ENCODE assay signal across 8 mouse cellular contexts in the genomic region with DNA sequence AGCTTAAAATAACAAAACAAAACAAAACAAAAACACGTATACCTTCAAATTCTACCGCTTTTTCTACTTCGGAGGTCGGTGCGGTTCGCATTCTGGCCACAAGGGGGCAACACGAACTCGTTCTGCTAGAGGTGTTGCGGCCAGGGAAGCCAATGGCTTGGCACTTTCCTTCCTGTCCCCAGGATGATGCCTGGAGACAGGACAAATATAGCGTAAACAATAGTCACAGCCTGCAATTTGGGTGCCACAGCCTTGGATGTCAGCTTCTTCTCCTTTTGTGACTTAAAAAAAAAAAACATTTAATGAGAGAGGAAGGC. TPM values are rescaled to one million over a fixed set of nuclear protein-coding genes. Genes with fewer than 3 reads are reported as not detected.
DNase-seq lines count a peak whose midpoint lies in the region; ATAC-seq and TF ChIP-seq lines count a peak whose summit lies in the region.

No protein-coding gene starts in this region.

- peak overlapping the region; percentile 28 for H3K4me3 ChIP-seq in hindbrain, embryonic 13.5 days
- H3K4me3 ChIP-seq in lung, postnatal 0 days (ENCODE audit: low read depth, low read length): peak overlapping the region; percentile 12; the same call in 1 of the 2 replicates

- H3K36me3 ChIP-seq in hindbrain, embryonic 13.5 days: no peaks in the 10 kb centered on the region
- no peaks in the 10 kb centered on the region for H3K36me3 ChIP-seq in lung, postnatal 0 days (ENCODE audit: insufficient read depth, low read length)

- peak; percentile 74 for ATAC-seq in Patski
- 0 out of 2 replicates have a peak, but pooled peaks have one; percentile 52 for ATAC-seq in hindbrain, embryonic 13.5 days (ENCODE audit: low FRiP score)
- ATAC-seq in lung, postnatal 0 days: peak; percentile 44; the same call in 1 of the 2 replicates

- CTCF ChIA-PET in Patski (lab: Charles Lee): interaction anchor here (0.7 to 1.9 kb wide), 10 partner anchors 9 to 209 kb away, joined by 3 to 6 read pairs (median 3); a partner anchor contains a TSS

- 0 out of 2 replicates have a peak overlapping the region, but pooled peaks have one; percentile 21 for H3K9ac ChIP-seq in hindbrain, embryonic 13.5 days
- no peak overlapping the region for H3K9ac ChIP-seq in lung, postnatal 0 days (replicated peaks; ENCODE audit: low read depth)

- WGBS in hindbrain, embryonic 13.5 days: 2% methylated on average over 10 of the region's 10 CpGs
- under 1% methylated on average over 10 of the region's 10 CpGs for WGBS in lung, postnatal 0 days

- TF ChIP-seq CTCF in Patski (IDR thresholded peaks at IDR 0.05): peak; percentile 88
- TF ChIP-seq CTCF in lung, postnatal 0 days (IDR thresholded peaks at IDR 0.05): peak; percentile 85

- peak overlapping the region; percentile 58 for H3K4me2 ChIP-seq in hindbrain, embryonic 13.5 days
- H3K4me2 ChIP-seq in lung, postnatal 0 days (replicated peaks; ENCODE audit: low read depth, low read length): peak overlapping the region; percentile 49

- H3K9me3 ChIP-seq in hindbrain, embryonic 13.5 days: no peaks in the 10 kb centered on the region
- H3K9me3 ChIP-seq in lung, postnatal 0 days (ENCODE audit: low read length): no peaks in the 10 kb centered on the region

- no peak for TF ChIP-seq EP300 in lung, postnatal 0 days (IDR thresholded peaks at IDR 0.05)

- POLR2A ChIA-PET in Patski (lab: Charles Lee): no interaction called here

- DNase-seq in Patski (ENCODE audit: low read depth, low spot score): no peak
- DNase-seq in cerebellum, adult 9-11 months: peak; percentile 68
- peak; percentile 28 to 80 for DNase-seq in frontal cortex, postnatal 10 days (ENCODE audit: low spot score in 2 of 2)
- peak; percentile 79 to 80 for DNase-seq in layer of hippocampus, postnatal 14 days (ENCODE audit: low spot score in 2 of 2)
- peak; percentile 52 for DNase-seq in lung, postnatal 0 days (ENCODE audit: low spot score)
- DNase-seq in ovary, postnatal 36 days (ENCODE audit: low spot score): peak; percentile 74
- peak; percentile 86 for DNase-seq in urinary bladder, postnatal 14 days (ENCODE audit: low spot score)

- no peaks in the 10 kb centered on the region for H3K27me3 ChIP-seq in Patski
- no peaks in the 10 kb centered on the region for H3K27me3 ChIP-seq in hindbrain, embryonic 13.5 days
- no peaks in the 10 kb centered on the region for H3K27me3 ChIP-seq in lung, postnatal 0 days (replicated peaks; ENCODE audit: insufficient read depth, low read length)

- peaks cover 13% of the 10 kb centered on the region for H3K4me1 ChIP-seq in hindbrain, embryonic 13.5 days (replicated peaks)
- no peaks in the 10 kb centered on the region for H3K4me1 ChIP-seq in lung, postnatal 0 days (ENCODE audit: insufficient read depth, low read depth, low read length)

- in situ Hi-C loops in Patski (cut with MboI; ENCODE audit: low pct_unique_long_range_greater_than_20kb): no loop called here

- H3K27ac ChIP-seq in hindbrain, embryonic 13.5 days: peak overlapping the region; percentile 75; the same call in 1 of the 2 replicates
- no peak overlapping the region for H3K27ac ChIP-seq in lung, postnatal 0 days (ENCODE audit: low read length)

RNA-seq across cellular contexts. Expression of a gene that starts 24.0 kb away (rescaled TPM):
- polyA plus RNA-seq in Patski (2021): not detected
- polyA plus RNA-seq in hindbrain, embryonic 13.5 days (2015; fragmentation: Nextera tagmentation; extraction: Ambion mirVana): 0.22 TPM in 2 replicates
- under 1 TPM; 0.81 to 0.95 TPM for total RNA-seq in layer of hippocampus, postnatal 14 days (2021)
- not detected in 2 replicates for polyA plus RNA-seq in lung, postnatal 0 days (2015; fragmentation: Nextera tagmentation; extraction: Ambion mirVana)

RNA-seq across cellular contexts. Expression of a gene that starts 26.2 kb away (rescaled TPM):
- 296 TPM for polyA plus RNA-seq in Patski (2021)
- polyA plus RNA-seq in hindbrain, embryonic 13.5 days (2015; fragmentation: Nextera tagmentation; extraction: Ambion mirVana): 71.2 and 77.9 TPM in 2 replicates
- total RNA-seq in layer of hippocampus, postnatal 14 days (2021): 10 to 100 TPM; 14.2 to 19.7 TPM
- 118 and 142 TPM in 2 replicates for polyA plus RNA-seq in lung, postnatal 0 days (2015; fragmentation: Nextera tagmentation; extraction: Ambion mirVana)
